Mouse (Mus musculus): ENCODE measurements at regions not wholly inside any gene's neighbourhood (a gene's known extent, or its start where the extent isn't known, plus 50 kb on each side); places are given as distances from the start of the nearest gene placed in this dataset.

DNA sequence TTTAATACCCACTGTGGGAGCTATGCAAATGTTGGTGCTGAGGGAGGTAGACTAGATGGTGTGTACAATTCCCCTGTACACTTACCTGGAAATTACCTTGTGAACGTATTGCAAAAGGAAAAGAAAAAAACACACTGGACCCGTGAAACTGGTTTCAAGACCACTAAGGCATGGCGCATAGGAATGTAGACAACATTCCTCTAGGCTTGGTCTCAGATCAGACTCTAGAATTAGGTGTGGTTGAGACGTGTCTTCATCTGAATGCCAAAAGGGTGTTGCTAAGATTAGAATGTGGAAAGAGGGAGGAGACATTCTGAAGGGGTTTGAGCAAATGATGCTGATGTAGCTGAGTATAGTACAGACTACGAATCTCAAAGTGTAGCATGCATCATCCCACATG is 237.1 kb upstream of the Tank start:
- Histone ChIP-seq H3K9me3 (replicated peaks; ENCODE audit: control insufficient read depth, low read length) (no peaks in the 10 kb centered on the region), H3K4me1 (ENCODE audit: control insufficient read depth, insufficient read depth, low read length) (no peaks in the 10 kb centered on the region), H3K4me3 (ENCODE audit: low read depth, low read length) (no peak overlapping the region), H3K27me3 (ENCODE audit: control insufficient read depth, insufficient read depth, low read length) (no peaks in the 10 kb centered on the region), H3K4me2 (ENCODE audit: low read depth, low read length) (no peak overlapping the region), H3K27ac (replicated peaks; ENCODE audit: low read depth, low read length) (no peak overlapping the region), H3K9ac (replicated peaks; ENCODE audit: low read length) (no peak overlapping the region), H3K36me3 (replicated peaks; ENCODE audit: control insufficient read depth, insufficient read depth, low read depth, low read length) (no peaks in the 10 kb centered on the region)
- DNase-seq (ENCODE audit: low spot score) (peak; percentile 5), ATAC-seq (replicated peaks; ENCODE audit: insufficient number of reproducible peaks, low FRiP score, low TSS enrichment, low read depth) (no peak)
- WGBS = 79% methylated on average over 5 of the region's 5 CpGs

DNA sequence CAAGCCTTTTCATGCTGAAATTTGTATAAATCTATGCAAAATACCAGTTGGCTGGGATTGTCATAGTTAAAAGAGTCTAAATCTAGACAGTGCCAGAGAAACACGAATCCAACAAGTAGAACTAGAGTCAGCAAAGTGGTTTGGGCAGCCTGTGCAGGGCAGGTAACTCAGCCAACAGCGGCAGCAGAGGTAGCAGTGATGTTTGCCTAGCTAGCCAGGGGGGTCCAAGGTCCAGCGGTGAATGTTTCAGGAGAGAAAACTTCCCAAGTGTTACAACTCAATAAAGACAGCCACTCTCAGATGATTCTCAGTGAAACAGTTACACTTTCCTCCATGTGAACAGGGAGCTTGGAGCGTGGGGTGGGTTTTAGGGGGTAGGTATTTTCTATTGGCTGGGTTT is 259.2 kb upstream of the Tank start:
- Histone ChIP-seq H3K9me3 (replicated peaks; ENCODE audit: control insufficient read depth, low read length) (no peaks in the 10 kb centered on the region), H3K27ac (replicated peaks; ENCODE audit: low read depth, low read length) (no peak overlapping the region), H3K4me3 (ENCODE audit: low read depth, low read length) (no peak overlapping the region), H3K36me3 (replicated peaks; ENCODE audit: control insufficient read depth, insufficient read depth, low read depth, low read length) (no peaks in the 10 kb centered on the region), H3K9ac (replicated peaks; ENCODE audit: low read length) (no peak overlapping the region), H3K27me3 (ENCODE audit: control insufficient read depth, insufficient read depth, low read length) (no peaks in the 10 kb centered on the region), H3K4me1 (ENCODE audit: control insufficient read depth, insufficient read depth, low read length) (no peaks in the 10 kb centered on the region), H3K4me2 (ENCODE audit: low read depth, low read length) (no peak overlapping the region)
- no peak for ATAC-seq (replicated peaks; ENCODE audit: insufficient number of reproducible peaks, low FRiP score, low TSS enrichment, low read depth)
- no peak for DNase-seq (ENCODE audit: low spot score)
- WGBS = 83% methylated on average over 4 of the region's 4 CpGs

DNA sequence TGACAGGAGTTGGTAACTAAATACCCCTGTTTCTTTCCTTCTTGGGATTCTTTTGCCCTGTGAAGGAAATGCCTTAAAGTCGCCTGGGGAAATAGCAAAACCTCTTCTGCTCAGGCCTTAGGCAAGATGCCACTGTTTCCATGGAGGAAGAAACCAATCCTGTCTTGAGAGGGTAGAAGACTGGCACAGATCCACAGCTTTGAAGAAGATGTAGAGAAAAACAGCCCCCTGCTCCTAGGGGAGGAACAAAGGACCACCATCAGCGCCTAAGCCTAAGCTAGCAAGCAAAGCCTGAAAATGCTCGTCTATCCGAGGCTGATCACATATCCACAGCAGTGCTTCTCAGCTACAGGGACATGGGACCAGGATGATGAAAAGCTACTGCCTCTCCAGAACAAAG is 268.0 kb upstream of the Tank start:
- H3K36me3 ChIP-seq (replicated peaks; ENCODE audit: control insufficient read depth, insufficient read depth, low read depth, low read length) = no peaks in the 10 kb centered on the region
- H3K4me1 ChIP-seq (ENCODE audit: control insufficient read depth, insufficient read depth, low read length) = no peaks in the 10 kb centered on the region
- H3K4me3 ChIP-seq (ENCODE audit: low read depth, low read length) = no peak overlapping the region
- H3K27ac ChIP-seq (replicated peaks; ENCODE audit: low read depth, low read length) = no peak overlapping the region
- H3K4me2 ChIP-seq (ENCODE audit: low read depth, low read length) = no peak overlapping the region
- H3K9ac ChIP-seq (replicated peaks; ENCODE audit: low read length) = no peak overlapping the region
- DNase-seq (ENCODE audit: low spot score) (no peak), ATAC-seq (replicated peaks; ENCODE audit: insufficient number of reproducible peaks, low FRiP score, low TSS enrichment, low read depth) (no peak)
- no peaks in the 10 kb centered on the region for H3K27me3 ChIP-seq (ENCODE audit: control insufficient read depth, insufficient read depth, low read length)
- 63% methylated on average over 4 of the region's 4 CpGs for WGBS
- no peaks in the 10 kb centered on the region for H3K9me3 ChIP-seq (replicated peaks; ENCODE audit: control insufficient read depth, low read length)

DNA sequence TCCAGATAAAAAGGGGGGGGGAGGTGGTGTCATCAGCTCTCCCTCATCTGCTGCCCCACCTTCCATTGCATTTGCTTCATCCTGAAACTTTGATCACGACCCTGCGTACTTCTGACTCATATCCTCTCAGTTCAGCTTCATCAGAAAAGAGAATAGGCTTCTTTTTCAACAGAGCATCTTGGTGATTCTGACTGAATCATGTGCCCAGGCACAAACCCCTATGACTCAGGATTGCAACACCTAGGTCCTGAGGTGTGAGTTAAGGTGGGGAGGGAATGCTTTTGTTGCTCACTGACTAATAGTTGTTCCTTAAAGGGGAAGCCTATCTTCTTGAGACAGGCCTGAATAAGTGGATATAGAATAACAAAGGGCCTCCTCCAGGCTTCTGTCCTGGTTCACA is 269.2 kb upstream of the Tank start:
- ATAC-seq (replicated peaks; ENCODE audit: insufficient number of reproducible peaks, low FRiP score, low TSS enrichment, low read depth) = no peak
- DNase-seq (ENCODE audit: low spot score) = no peak
- H3K9me3 ChIP-seq (replicated peaks; ENCODE audit: control insufficient read depth, low read length) = no peaks in the 10 kb centered on the region
- no peaks in the 10 kb centered on the region for H3K27me3 ChIP-seq (ENCODE audit: control insufficient read depth, insufficient read depth, low read length)
- 93% methylated on average over 2 of the region's 2 CpGs for WGBS
- H3K4me3 ChIP-seq (ENCODE audit: low read depth, low read length) = no peak overlapping the region
- H3K36me3 ChIP-seq (replicated peaks; ENCODE audit: control insufficient read depth, insufficient read depth, low read depth, low read length) = no peaks in the 10 kb centered on the region
- no peak overlapping the region for H3K4me2 ChIP-seq (ENCODE audit: low read depth, low read length)
- H3K27ac ChIP-seq (replicated peaks; ENCODE audit: low read depth, low read length) = no peak overlapping the region
- no peak overlapping the region for H3K9ac ChIP-seq (replicated peaks; ENCODE audit: low read length)
- H3K4me1 ChIP-seq (ENCODE audit: control insufficient read depth, insufficient read depth, low read length) = no peaks in the 10 kb centered on the region

DNA sequence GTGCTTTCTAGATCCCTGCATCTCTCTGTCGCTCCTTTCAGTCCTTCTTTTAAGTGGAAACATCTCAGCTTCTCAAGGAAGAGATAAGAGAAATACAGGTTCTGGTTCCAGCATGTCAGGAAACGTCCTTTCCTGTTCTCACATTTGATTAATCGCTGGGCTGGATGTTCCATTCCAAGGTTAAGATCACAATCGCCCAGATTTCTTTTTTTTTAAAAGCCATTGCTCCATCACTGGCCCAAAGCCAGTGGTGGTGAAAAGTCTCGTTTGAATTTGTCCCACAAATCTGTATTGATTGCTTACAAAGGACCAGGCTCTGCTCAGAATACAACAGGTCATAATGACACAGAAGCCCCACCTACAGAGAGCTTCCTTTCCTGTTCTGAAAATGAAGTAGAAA is 281.2 kb upstream of the Tank start:
- Histone ChIP-seq H3K4me3 (ENCODE audit: low read depth, low read length) (no peak overlapping the region), H3K4me2 (ENCODE audit: low read depth, low read length) (no peak overlapping the region), H3K4me1 (ENCODE audit: control insufficient read depth, insufficient read depth, low read length) (no peaks in the 10 kb centered on the region), H3K9ac (replicated peaks; ENCODE audit: low read length) (no peak overlapping the region), H3K36me3 (replicated peaks; ENCODE audit: control insufficient read depth, insufficient read depth, low read depth, low read length) (no peaks in the 10 kb centered on the region), H3K9me3 (replicated peaks; ENCODE audit: control insufficient read depth, low read length) (no peaks in the 10 kb centered on the region), H3K27me3 (ENCODE audit: control insufficient read depth, insufficient read depth, low read length) (no peaks in the 10 kb centered on the region), H3K27ac (replicated peaks; ENCODE audit: low read depth, low read length) (no peak overlapping the region)
- DNase-seq (ENCODE audit: low spot score) (no peak), ATAC-seq (replicated peaks; ENCODE audit: insufficient number of reproducible peaks, low FRiP score, low TSS enrichment, low read depth) (no peak)
- 74% methylated on average over 5 of the region's 5 CpGs for WGBS

DNA sequence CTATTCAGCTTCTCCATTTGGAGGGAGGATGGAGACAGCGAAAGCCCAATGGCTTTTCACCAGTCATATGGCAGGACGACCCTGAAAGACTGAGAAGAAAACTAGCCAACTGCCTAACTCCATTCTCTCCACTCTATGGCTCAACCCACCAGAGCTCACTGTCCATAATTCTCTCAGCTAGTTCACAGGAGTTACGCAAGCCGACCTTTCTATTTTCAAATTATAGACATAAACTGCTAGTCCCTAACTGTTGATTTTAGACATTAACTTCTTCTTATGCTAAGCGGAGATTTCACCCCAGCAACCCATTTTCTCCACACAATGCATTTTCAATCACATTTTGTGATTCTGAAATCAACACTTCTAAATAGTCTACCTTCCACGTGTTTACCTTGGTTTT is 281.8 kb upstream of the Tank start:
- ATAC-seq (replicated peaks; ENCODE audit: insufficient number of reproducible peaks, low FRiP score, low TSS enrichment, low read depth) = no peak
- 86% methylated on average over 6 of the region's 6 CpGs for WGBS
- Histone ChIP-seq H3K27me3 (ENCODE audit: control insufficient read depth, insufficient read depth, low read length) (no peaks in the 10 kb centered on the region), H3K4me3 (ENCODE audit: low read depth, low read length) (no peak overlapping the region), H3K4me1 (ENCODE audit: control insufficient read depth, insufficient read depth, low read length) (no peaks in the 10 kb centered on the region), H3K9ac (replicated peaks; ENCODE audit: low read length) (no peak overlapping the region), H3K4me2 (ENCODE audit: low read depth, low read length) (no peak overlapping the region), H3K27ac (replicated peaks; ENCODE audit: low read depth, low read length) (no peak overlapping the region), H3K36me3 (replicated peaks; ENCODE audit: control insufficient read depth, insufficient read depth, low read depth, low read length) (no peaks in the 10 kb centered on the region), H3K9me3 (replicated peaks; ENCODE audit: control insufficient read depth, low read length) (no peaks in the 10 kb centered on the region)
- no peak for DNase-seq (ENCODE audit: low spot score)

DNA sequence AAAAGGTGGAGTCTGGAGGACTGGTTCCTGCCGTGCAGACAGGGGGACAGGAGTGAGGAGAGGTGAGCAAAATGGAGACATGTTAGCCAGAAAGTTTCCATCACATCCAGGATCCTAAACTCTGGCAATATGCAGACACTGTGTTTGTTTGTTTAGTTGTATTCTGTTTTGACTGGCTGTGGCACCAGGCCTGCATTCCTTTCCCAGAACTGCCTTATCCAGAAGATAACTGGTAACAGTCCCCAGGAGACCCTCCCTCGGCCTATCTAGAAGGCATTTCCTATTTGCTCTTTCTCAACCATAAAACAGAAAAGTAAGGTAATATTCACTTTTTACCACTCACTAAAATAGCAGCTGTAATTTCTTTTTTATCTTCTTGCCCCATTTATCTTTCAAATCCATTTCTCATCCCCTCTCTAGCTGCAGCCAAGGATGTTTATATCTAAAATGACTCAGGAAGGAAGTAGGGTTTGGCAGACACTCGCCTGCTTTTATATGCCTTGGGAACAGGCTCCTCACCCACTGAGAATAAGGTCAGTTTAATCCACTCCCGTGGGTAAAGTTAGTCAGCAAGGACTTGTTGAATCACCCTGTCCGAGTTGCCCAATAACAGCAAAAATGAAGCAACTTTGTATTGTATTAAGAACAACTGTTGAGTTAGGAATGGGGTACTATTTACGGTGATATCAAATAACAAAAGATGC is 283.0 kb upstream of the Tank start:
- Histone ChIP-seq H3K4me2 (ENCODE audit: low read depth, low read length) (no peak overlapping the region), H3K27me3 (ENCODE audit: control insufficient read depth, insufficient read depth, low read length) (no peaks in the 10 kb centered on the region), H3K27ac (replicated peaks; ENCODE audit: low read depth, low read length) (no peak overlapping the region), H3K9ac (replicated peaks; ENCODE audit: low read length) (no peak overlapping the region), H3K36me3 (replicated peaks; ENCODE audit: control insufficient read depth, insufficient read depth, low read depth, low read length) (no peaks in the 10 kb centered on the region), H3K9me3 (replicated peaks; ENCODE audit: control insufficient read depth, low read length) (no peaks in the 10 kb centered on the region), H3K4me3 (ENCODE audit: low read depth, low read length) (no peak overlapping the region), H3K4me1 (ENCODE audit: control insufficient read depth, insufficient read depth, low read length) (no peaks in the 10 kb centered on the region)
- DNase-seq (ENCODE audit: low spot score) = no peak
- WGBS = 45% methylated on average over 6 of the region's 6 CpGs
- no peak for ATAC-seq (replicated peaks; ENCODE audit: insufficient number of reproducible peaks, low FRiP score, low TSS enrichment, low read depth)

DNA sequence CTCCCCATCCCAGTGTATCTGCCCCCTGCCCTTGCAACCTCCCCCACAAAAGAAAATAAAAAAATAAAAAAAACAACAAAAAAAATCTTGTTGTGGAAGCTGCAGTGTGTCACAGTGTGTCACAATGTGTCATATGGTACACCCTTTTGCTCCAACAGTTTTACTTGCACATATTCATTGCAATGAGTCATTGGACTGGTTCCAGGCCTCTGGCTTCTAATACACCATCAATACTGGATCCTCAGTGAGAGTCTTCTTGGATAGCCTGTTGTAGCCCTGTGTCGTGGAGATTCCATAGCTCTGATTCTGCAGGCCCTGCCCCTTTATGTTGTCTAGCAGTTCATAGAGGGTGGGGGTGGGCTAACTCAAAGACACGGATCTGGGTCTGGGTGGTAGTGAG is 290.1 kb upstream of the Tank start:
- Histone ChIP-seq H3K36me3 (replicated peaks; ENCODE audit: control insufficient read depth, insufficient read depth, low read depth, low read length) (no peaks in the 10 kb centered on the region), H3K27ac (replicated peaks; ENCODE audit: low read depth, low read length) (no peak overlapping the region), H3K9me3 (replicated peaks; ENCODE audit: control insufficient read depth, low read length) (no peaks in the 10 kb centered on the region), H3K4me3 (ENCODE audit: low read depth, low read length) (no peak overlapping the region), H3K4me1 (ENCODE audit: control insufficient read depth, insufficient read depth, low read length) (no peaks in the 10 kb centered on the region), H3K4me2 (ENCODE audit: low read depth, low read length) (no peak overlapping the region), H3K9ac (replicated peaks; ENCODE audit: low read length) (no peak overlapping the region), H3K27me3 (ENCODE audit: control insufficient read depth, insufficient read depth, low read length) (no peaks in the 10 kb centered on the region)
- DNase-seq (ENCODE audit: low spot score) = no peak
- WGBS = 82% methylated on average over 2 of the region's 2 CpGs
- no peak for ATAC-seq (replicated peaks; ENCODE audit: insufficient number of reproducible peaks, low FRiP score, low TSS enrichment, low read depth)

All from embryonic facial prominence, embryonic 11.5 days (tissue).